Mouse (Mus musculus) testis, adult 2 months (tissue): ENCODE results near the gene Krtap5-4. TPM values are rescaled to one million over a fixed set of nuclear protein-coding genes. Genes with fewer than 3 reads are reported as not detected.
"Not testable (repeated sequence)": the region's sequence is repeated elsewhere in the genome, so short reads cannot be mapped to it uniquely, and the experiment has no call there.

Source experiments
- H3K27ac ChIP-seq: fragments of 200-500 bp; 2 replicates; pipeline ENCODE4 v1.5.1; 2012; ENCODE audit warnings: low read depth, low read length; ENCODE audit not compliant: control insufficient read depth, insufficient read depth
- H3K27me3 ChIP-seq: fragments of 200-500 bp; 2 replicates; pipeline ENCODE4 v1.6.1; 2012; ENCODE audit warnings: mild to moderate bottlenecking, low read length, moderate library complexity; ENCODE audit not compliant: control insufficient read depth, insufficient read depth
- H3K36me3 ChIP-seq: fragments of 200-500 bp; 2 replicates; pipeline ENCODE4 v1.6.1; 2012; ENCODE audit warnings: mild to moderate bottlenecking, low read length; ENCODE audit not compliant: control insufficient read depth, insufficient read depth
- H3K4me1 ChIP-seq: fragments of 200-500 bp; 2 replicates; pipeline ENCODE4 v1.6.1; 2012; ENCODE audit warnings: low read length; ENCODE audit not compliant: control insufficient read depth, insufficient read depth
- H3K4me3 ChIP-seq: fragments of 200-500 bp; 2 replicates; pipeline ENCODE4 v1.5.1; 2012; ENCODE audit warnings: low read depth, mild to moderate bottlenecking, low read length, moderate library complexity, mixed read lengths; ENCODE audit not compliant: control insufficient read depth
- CTCF ChIP-seq: fragments of 200-500 bp; IDR thresholded peaks from 2 replicates; pipeline ENCODE4 v1.5.1; 2012; ENCODE audit warnings: low read depth, mild to moderate bottlenecking, inconsistent platforms, low read length, moderate library complexity; ENCODE audit not compliant: control insufficient read depth, insufficient read depth, insufficient replicate concordance
- POLR2A ChIP-seq: fragments of 200-500 bp; IDR thresholded peaks from 2 replicates; pipeline ENCODE4 v1.6.1; 2012; ENCODE audit warnings: low read depth, mild to moderate bottlenecking, inconsistent platforms, low read length, moderate library complexity; ENCODE audit not compliant: control insufficient read depth
- polyA plus RNA-seq: library from polyadenylated mRNA; depleted of rRNA; stranded (reverse); fragments of >200 nt; gene quantifications from 2 replicates; pipeline ENCODE4 v1.2.3, GENCODE M21; 2012

Krtap5-4 gene
- polyA plus RNA-seq, 1 experiment, result not detected

GRCm38 (mm10) chr7:142323396-142324117 is 20.2 kb downstream of the Krtap5-4 start:
- H3K36me3 ChIP-seq, result no peaks in the 10 kb centered on the region
- no peaks in the 10 kb centered on the region for H3K4me1 ChIP-seq
- H3K27ac ChIP-seq, result no peak overlapping the region
- H3K27me3 ChIP-seq, result no peaks in the 10 kb centered on the region
- no peak for TF ChIP-seq POLR2A
- TF ChIP-seq CTCF, result no peak
- no peak overlapping the region for H3K4me3 ChIP-seq

- no peak overlapping the region for H3K27ac ChIP-seq
Measured at GRCm38 (mm10) chr7:142326714-142327445, 23.5 kb downstream of the Krtap5-4 start.

DNA sequence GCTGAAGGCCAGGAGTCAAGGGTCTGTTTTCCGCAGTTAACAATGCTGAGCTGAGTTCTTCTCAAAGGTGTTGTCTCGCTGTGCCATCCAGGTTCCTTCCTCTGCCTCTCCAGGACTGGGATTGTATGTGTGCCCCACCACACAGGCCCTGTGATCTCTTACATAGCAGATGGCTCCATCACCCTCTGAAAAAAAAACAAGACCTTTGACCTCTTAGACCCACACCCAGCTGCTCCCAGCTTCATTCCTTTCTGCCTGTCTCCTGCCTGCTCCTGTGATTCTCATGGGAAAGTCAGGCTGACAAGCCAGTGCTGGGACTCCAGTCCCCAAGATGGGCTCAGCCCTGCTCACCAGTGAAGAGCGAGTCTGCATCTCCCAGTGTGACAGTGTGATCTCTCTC is 25.2 kb downstream of the Krtap5-4 start:
- no peak for TF ChIP-seq POLR2A
- TF ChIP-seq CTCF, result no peak
- Histone ChIP-seq H3K27ac (no peak overlapping the region), H3K4me1 (no peaks in the 10 kb centered on the region), H3K36me3 (no peaks in the 10 kb centered on the region), H3K27me3 (no peaks in the 10 kb centered on the region), H3K4me3 (no peak overlapping the region)

More at GRCm38 (mm10) chr7:142326714-142327445, 23.5 kb downstream of the Krtap5-4 start:
- Histone ChIP-seq H3K27me3 (no peaks in the 10 kb centered on the region), H3K4me1 (no peaks in the 10 kb centered on the region), H3K4me3 (no peak overlapping the region), H3K36me3 (no peaks in the 10 kb centered on the region)
- TF ChIP-seq POLR2A, result no peak
- TF ChIP-seq CTCF, result no peak

DNA sequence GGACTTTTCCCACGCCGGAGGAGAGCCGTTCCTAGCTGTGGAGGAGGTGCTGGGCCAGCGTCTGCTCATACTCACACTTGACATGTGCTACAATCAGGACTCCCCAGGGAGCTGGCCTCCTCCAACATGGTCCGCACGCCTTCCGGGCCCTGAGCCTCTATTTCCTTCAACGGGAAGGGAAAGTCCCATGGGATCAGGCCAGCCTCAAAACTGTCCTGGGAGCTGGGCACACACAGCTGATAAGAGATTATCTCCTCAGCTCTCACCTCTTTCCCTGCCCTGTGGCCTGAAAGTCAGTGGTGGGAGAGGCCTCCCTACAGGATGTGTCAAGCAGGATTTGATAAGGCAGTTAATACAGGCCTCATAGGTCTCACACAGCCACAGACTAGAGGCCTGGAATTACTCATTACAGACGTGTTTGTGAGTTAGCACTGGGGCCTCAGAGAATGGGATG is 26.9 kb downstream of the Krtap5-4 start:
- no peak overlapping the region for H3K4me3 ChIP-seq
- H3K27ac ChIP-seq, result no peak overlapping the region
- TF ChIP-seq POLR2A, result no peak
- no peak for TF ChIP-seq CTCF
- H3K36me3 ChIP-seq, result no peaks in the 10 kb centered on the region
- no peaks in the 10 kb centered on the region for H3K4me1 ChIP-seq
- H3K27me3 ChIP-seq, result no peaks in the 10 kb centered on the region

DNA sequence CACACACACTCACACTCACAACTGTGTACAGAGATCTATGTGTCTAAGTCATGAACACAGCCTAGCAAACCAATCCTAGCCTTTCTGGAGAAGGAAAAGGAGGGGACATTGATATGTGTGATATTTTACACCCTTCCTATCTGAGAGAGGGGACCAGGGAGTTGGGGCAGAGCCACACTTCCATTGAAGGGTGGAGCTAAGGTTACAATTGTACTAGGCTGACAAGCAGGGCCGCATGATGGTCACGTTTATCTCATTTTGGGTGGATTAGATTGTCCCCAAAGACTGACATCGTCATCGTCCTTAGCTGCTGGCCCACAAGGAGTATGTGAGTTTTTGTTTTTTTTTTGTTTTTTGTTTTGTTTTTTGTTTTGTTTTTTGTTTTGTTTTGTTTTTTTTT is 27.9 kb downstream of the Krtap5-4 start:
- H3K4me3 ChIP-seq, result no peak overlapping the region
- H3K36me3 ChIP-seq, result no peaks in the 10 kb centered on the region
- no peak overlapping the region for H3K27ac ChIP-seq
- TF ChIP-seq CTCF, result no peak
- no peak for TF ChIP-seq POLR2A
- H3K27me3 ChIP-seq, result no peaks in the 10 kb centered on the region
- no peaks in the 10 kb centered on the region for H3K4me1 ChIP-seq

- H3K4me1 ChIP-seq, H3K27ac ChIP-seq, H3K36me3 ChIP-seq, H3K4me3 ChIP-seq, H3K27me3 ChIP-seq: not testable (repeated sequence)
Measured at GRCm38 (mm10) chr7:142332741-142333140, 29.4 kb downstream of the Krtap5-4 start.

- Histone ChIP-seq H3K27ac (no peak overlapping the region), H3K4me1 (no peaks in the 10 kb centered on the region), H3K27me3 (no peaks in the 10 kb centered on the region), H3K36me3 (no peaks in the 10 kb centered on the region), H3K4me3 (no peak overlapping the region)
- TF ChIP-seq CTCF (peak; percentile 91), POLR2A (no peak)
Measured at GRCm38 (mm10) chr7:142334246-142334645, 30.9 kb downstream of the Krtap5-4 start.
